Mouse (Mus musculus): Measurements from ENCODE around the gene 1600014C10Rik. TPM values are rescaled to one million over a fixed set of nuclear protein-coding genes. Genes with fewer than 3 reads are reported as not detected.

Gene 1600014C10Rik
- polyA plus RNA-seq, 1 experiment = 27.4 TPM

DNA sequence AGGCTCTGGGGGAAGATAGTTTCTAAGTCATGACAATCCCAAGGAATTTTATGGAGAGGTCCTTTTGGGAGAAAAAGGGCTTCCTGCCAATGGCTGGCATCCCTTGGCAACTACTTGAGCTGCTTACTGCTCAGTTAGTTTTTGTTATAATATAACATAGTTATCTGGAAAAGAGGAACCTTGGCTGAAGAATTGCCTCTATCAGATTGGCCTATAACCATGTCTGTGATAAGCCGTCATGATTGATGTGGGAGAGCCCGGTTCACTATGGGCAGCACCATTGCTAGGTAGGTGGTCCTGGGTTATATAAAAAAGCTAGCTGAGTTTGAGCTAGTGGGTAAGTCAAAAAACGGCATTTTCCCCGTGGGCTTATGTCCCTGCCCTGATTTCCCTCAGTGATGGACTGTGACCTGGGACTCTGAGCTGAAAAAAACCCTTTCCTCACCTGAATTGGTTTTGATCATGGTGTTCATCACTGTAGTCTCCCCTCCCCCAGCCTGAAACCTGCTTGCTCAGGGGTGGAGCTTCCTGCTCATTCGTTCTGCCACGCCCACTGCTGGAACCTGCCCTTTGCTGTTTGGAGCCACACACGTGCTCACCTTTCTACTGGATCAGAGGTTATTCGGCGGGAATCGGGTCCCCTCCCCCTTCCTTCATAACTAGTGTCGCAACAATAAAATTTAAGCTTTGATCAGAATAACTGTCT, 53.5 kb downstream of the 1600014C10Rik start:
- TF ChIP-seq CTCF (IDR thresholded peaks at IDR 0.05; ENCODE audit: extremely low read depth, insufficient read length, insufficient replicate concordance, low read depth, low read length) (no peak), POLR2A (IDR thresholded peaks at IDR 0.05; ENCODE audit: low read depth, low read length) (no peak)
- Histone ChIP-seq H3K27ac (ENCODE audit: insufficient read depth, low read depth, low read length) (peak overlapping the region; percentile 70), H3K4me3 (ENCODE audit: low read depth, low read length) (no peak overlapping the region), H3K4me1 (ENCODE audit: control insufficient read depth, insufficient read depth, insufficient read length, low read length) (peaks cover 10% of the 10 kb centered on the region; the same call in 1 of the 2 replicates), H3K36me3 (ENCODE audit: control insufficient read depth, insufficient read depth, low read length) (no peaks in the 10 kb centered on the region), H3K27me3 (ENCODE audit: control insufficient read depth, insufficient read depth, low read length) (no peaks in the 10 kb centered on the region)
- 18% methylated on average over 11 of the region's 11 CpGs for WGBS

DNA sequence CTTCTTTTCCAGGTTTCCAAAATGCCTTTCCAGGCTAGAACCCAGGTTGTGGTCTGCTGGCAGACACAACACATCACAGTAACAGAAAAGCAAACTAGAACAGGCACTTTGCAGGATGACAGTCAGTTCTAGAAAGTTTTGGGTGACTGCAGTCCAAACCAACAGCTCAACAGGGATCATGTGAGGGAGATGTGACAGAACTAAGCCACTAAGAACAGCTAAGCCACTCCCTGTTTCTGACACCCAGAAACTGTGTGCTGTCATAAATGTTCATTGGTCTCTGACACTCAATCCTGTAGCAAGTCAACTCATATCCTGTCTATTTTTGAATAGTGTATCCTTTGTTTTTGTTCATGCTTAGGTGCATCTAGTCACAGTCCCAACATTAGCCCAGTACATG, 54.1 kb downstream of the 1600014C10Rik start:
- no peak overlapping the region for H3K27ac ChIP-seq (ENCODE audit: insufficient read depth, low read depth, low read length)
- H3K4me3 ChIP-seq (ENCODE audit: low read depth, low read length) = no peak overlapping the region
- TF ChIP-seq CTCF (IDR thresholded peaks at IDR 0.05; ENCODE audit: extremely low read depth, insufficient read length, insufficient replicate concordance, low read depth, low read length) = no peak
- TF ChIP-seq POLR2A (IDR thresholded peaks at IDR 0.05; ENCODE audit: low read depth, low read length) = no peak

DNA sequence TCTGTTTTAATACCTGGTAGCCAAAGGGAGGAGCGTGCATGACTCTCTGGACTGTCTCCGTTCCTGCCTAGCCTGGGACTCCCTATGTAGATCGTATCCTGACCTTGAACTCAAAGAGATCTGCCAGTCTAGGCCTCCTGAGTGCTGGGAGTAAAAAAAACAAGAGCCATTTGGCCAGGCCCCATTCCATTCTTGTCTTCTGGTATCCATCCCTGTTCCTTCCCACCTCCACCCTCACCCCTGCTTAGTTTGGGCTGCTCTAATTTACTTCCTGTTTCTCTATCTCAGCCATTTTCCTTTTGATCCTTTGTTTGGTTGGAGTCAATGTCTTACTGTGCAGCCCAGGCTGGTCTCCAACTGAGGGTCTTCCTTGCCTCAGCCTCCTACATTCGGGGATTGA, 59.4 kb downstream of the 1600014C10Rik start:
- Histone ChIP-seq H3K27me3 (ENCODE audit: control insufficient read depth, insufficient read depth, low read length) (no peaks in the 10 kb centered on the region), H3K36me3 (ENCODE audit: control insufficient read depth, insufficient read depth, low read length) (no peaks in the 10 kb centered on the region), H3K4me3 (ENCODE audit: low read depth, low read length) (no peak overlapping the region), H3K27ac (ENCODE audit: insufficient read depth, low read depth, low read length) (no peak overlapping the region), H3K4me1 (ENCODE audit: control insufficient read depth, insufficient read depth, insufficient read length, low read length) (no peaks in the 10 kb centered on the region; the same call in 1 of the 2 replicates)
- TF ChIP-seq POLR2A (IDR thresholded peaks at IDR 0.05; ENCODE audit: low read depth, low read length) (no peak), CTCF (IDR thresholded peaks at IDR 0.05; ENCODE audit: extremely low read depth, insufficient read length, insufficient replicate concordance, low read depth, low read length) (no peak)
- WGBS = 82% methylated on average over 4 of the region's 4 CpGs

More for the DNA sequence above, 54.1 kb downstream of the 1600014C10Rik start:
- H3K27me3 ChIP-seq (ENCODE audit: control insufficient read depth, insufficient read depth, low read length) = no peaks in the 10 kb centered on the region
- peaks cover 10% of the 10 kb centered on the region; the same call in 1 of the 2 replicates for H3K4me1 ChIP-seq (ENCODE audit: control insufficient read depth, insufficient read depth, insufficient read length, low read length)
- H3K36me3 ChIP-seq (ENCODE audit: control insufficient read depth, insufficient read depth, low read length) = no peaks in the 10 kb centered on the region

Other genes starting within 250 kb of the 1600014C10Rik start
- gene Uri1, start 159.7 kb upstream of the 1600014C10Rik start, polyA plus RNA-seq (2012; rRNA removed) = 1.9 and 3.8 TPM in 2 replicates
- 3.1 and 5.0 TPM in 2 replicates for gene Ccne1, start 75.7 kb upstream of the 1600014C10Rik start, polyA plus RNA-seq (2012; rRNA removed)
- 5.4 and 12.8 TPM in 2 replicates for gene Plekhf1, start 44.8 kb downstream of the 1600014C10Rik start, polyA plus RNA-seq (2012; rRNA removed)
- gene Pop4, start 88.2 kb downstream of the 1600014C10Rik start, polyA plus RNA-seq (2012; rRNA removed) = 3.3 and 3.7 TPM in 2 replicates

Data from small intestine, adult 2 months (tissue).